Mouse (Mus musculus): ENCODE data around the gene Sorl1. TPM values are rescaled to one million over a fixed set of nuclear protein-coding genes. Genes with fewer than 3 reads are reported as not detected.

Gene Sorl1
- total RNA-seq (2023; ENCODE audit: inconsistent age) = 230 to 311 TPM (median 269 TPM) in 4 replicates

GRCm38 (mm10) chr9:42123713-42124576 is at the start of gene Sorl1:
Sorl1 (minus strand) TSS chr9:42124297.

Other genes starting within 250 kb of the Sorl1 start
- gene Sc5d, start 140.0 kb upstream of the Sorl1 start, total RNA-seq (2023; ENCODE audit: inconsistent age) = 24.4 to 30.3 TPM (median 27.9 TPM) in 4 replicates